Mouse (Mus musculus) hematopoietic stem cell, adult 5-6 weeks (primary cell): ENCODE data around the gene Ptpro. TPM values are rescaled to one million over a fixed set of nuclear protein-coding genes. Genes with fewer than 3 reads are reported as not detected.
"Not testable (repeated sequence)": the region's sequence is repeated elsewhere in the genome, so short reads cannot be mapped to it uniquely, and the experiment has no call there.

Experiments used
- ATAC-seq, 2 experiments: fragments of 125-278 bp in 1 of 2; replicated peaks in 1 of 2; 2 replicates each; pipeline ENCODE4 v1.8.0; 2016 to 2017; ENCODE audit warnings: inconsistent platforms in 2 of 2, mild to moderate bottlenecking in 2 of 2, moderate number of reproducible peaks in 2 of 2, low read depth in 1 of 2, moderate TSS enrichment in 1 of 2; ENCODE audit not compliant: low FRiP score in 2 of 2, poor library complexity in 2 of 2, severe bottlenecking in 2 of 2, insufficient read depth in 1 of 2, low TSS enrichment in 1 of 2
- total RNA-seq: library from RNA; stranded (forward); fragments of 172-1452, 232-1000 nt; gene quantifications from 2 replicates; pipeline ENCODE4 v1.2.3, GENCODE M21; 2017

Ptpro gene
- total RNA-seq, 1 experiment from 2014 or later = 3.1 TPM

DNA sequence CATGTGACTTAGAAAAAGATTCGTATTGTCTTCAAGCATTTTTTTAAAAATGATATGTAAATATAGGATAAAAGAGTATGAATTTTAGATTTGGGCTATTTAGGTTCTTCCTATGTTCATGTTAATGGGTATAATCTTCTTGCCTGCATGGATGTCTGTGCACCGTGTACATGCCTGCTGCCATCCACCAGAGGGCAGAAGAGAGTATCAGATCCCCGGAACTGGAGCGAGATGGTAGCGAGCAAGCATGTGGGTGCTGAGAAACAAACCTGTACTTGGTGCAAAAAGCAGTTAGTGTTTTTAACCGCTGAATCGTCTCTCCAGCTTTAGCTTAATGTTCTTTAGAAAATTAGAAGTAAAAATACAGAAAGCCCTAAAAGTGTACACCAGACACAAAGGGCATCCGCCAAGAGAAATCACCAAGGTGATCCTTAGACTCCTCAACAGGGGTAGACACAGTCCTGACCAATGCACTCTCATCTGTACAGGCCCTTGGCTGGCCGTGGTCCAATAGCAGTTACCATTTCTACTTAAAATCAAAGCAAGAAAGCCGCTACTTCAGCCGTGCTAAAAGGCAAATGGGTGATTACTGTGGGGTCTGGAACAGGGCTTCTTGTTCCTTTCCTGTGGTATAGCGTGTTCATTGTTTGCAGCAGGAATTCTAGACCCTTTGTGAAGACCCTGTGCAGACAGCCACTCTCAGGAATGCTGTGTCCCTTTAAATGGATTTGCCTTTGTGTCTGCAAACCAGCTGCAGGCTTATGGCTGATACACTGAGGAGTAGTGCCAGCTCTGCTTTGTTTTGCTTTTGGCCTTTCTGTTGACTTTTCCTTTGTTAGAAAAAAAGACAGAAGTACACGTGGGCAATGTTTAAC is 162.6 kb downstream of the Ptpro start:
- ATAC-seq = peak; percentile 73 to 78

DNA sequence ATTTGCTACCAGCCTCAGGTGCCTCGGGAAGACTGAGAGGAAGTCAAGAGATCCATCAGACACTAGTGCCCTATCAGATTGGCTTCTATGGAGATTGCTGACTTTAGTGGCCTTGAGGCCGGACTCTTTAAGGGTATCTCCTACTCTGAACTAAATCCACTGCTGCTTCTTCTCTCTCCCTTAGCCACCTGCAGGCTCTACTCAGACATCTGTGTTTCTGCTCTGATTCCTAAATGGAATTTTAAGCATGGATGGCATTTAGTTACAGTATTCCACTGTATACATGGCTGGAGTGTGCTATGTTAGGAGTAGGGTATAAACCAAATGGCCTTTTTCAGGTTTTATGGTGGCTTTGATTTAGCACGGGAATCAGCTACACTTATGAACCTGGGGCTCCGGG is 170.7 kb downstream of the Ptpro start:
- no peak for ATAC-seq

DNA sequence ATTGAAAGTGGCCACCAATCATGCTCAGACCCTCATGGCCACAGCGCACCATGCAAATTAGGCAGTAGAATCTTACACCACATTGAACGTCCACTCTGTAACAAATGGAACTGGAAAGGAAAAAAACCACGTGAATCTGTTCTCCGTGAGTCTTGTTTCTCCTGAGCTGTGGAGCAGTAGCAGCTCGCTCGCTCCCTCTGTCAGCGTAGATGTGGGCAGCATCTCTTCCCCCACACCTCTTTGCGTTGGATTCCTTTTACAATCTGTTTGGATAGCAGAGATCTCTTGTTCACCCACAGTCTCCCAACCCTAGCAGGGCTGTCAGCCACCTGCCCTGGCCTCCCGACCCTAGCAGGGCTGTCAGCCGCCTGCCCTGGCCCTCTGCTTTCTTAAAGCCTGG is 171.7 kb downstream of the Ptpro start:
- no peak for ATAC-seq

DNA sequence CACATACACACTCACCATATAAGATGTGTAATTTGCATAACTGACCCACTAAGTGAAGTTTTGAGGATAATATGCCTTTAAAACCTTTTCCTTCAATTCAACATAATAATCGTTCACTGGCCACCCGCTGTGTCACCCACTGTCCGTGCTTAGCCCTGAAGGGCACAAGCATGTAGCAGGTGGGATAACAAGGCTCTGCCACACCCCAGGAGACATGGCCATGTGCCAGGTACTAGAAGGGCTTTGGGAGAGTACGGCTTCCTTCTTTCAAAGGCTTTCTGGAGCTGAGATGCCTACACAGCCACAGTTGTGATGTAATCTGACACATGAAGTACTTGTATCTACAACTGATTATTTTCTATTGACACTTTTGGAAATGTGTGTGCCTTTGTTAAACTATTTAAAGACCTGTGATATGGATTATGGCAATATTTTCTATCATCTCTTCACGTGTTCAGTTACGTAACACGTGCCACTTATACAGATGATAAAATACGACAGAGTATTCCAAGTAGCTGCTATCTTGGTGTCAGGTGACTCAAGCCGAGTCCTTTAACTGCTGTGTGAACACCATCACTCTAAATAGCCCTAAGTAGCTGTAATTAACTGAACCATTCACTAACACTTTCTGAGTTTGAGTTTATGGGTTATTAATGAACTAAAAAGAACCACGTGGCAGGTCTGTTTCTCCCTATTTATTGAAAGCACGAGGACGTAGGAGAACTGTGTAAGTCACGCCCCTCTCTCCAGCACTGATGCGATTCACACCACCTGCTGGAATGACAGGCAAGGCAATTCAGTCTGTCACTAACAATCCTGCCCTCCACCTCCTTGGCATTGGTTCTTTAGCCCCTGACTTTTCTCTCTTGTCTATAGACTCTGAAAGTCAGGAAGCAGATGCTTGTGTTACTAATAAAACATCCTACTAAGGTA is 173.6 kb downstream of the Ptpro start:
- ATAC-seq = no peak

DNA sequence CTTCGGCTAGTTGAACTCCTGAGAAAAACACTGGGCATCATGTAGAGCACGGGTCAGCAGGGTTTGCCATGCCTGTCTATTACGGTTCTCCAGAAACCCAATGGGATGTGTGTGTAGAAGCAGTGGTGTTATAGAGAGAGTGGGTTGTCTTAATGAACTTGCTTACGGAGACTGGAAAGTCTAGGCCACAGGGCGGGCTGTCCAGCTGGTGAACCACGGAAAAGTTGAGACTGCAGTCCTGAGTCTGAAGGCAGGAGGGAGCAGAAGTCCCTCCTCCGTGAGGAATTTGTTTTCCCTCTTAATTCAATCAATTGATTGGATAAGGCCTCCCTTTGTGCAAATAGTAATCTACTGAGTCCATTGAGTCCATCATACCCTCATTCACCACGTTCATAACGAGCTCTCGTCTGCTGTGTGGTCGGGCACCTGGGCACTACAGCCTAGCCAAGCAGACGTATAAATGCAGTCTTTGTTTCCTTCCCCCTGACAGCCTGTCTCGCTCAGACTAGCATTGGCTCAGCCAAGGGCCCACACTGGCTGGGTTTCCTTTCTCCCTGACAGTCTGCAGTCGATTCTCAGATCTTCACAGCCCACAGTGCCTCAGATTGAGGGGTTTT is 181.5 kb downstream of the Ptpro start:
- peak; percentile 22 to 56; a peak in 1 of 4 replicates for ATAC-seq

DNA sequence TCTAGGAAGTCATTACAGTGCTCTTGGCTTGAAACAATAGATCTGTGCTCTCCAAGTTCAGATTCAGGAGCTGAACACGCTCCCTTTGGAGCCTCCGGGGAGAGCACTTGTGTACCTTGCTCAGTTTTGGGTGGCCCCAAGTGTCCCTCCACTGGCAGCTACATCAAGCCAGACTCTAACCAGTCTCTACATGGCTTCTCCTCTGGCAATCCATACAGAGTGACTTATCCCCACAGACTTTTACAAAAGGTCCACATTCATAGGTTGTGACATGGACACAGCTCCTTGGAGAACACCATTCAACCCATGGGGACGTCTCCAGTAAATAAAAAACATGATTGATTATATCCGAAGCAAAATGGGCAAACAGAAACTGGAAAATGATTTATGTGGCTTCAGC is 185.4 kb downstream of the Ptpro start:
- ATAC-seq = no peak

DNA sequence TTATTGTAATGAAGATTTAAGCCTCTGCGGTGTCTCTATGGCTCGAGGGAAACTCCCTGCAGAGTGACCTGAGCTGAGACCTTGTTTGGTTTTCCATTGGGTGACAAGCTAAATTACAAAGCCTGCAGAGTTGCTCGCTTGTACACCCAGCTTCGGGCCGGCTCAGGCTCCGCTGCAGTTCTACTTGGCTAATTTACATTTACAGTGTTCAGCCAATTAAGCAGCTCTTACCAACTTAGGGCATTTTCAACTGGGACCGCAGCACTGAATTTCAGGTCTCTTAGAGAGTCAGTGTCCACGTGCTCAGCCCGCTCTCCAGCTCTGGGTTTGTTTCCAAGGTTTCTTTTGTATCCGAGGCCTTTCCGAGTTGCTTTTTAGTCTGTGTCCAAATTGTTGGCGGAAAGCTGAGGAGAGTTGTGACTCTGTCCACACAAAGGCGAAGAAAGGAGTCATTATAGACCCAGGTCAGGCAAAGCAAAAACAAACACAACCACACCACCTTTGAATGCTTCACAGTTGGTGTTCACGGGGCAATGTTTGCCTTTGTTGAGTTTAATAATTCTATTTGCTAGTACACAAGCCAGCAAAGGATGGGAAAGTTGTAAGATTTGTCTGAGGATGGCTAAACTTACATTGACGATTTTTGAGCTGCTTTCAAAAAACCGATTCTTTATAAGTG is 185.9 kb downstream of the Ptpro start:
- ATAC-seq = no peak

DNA sequence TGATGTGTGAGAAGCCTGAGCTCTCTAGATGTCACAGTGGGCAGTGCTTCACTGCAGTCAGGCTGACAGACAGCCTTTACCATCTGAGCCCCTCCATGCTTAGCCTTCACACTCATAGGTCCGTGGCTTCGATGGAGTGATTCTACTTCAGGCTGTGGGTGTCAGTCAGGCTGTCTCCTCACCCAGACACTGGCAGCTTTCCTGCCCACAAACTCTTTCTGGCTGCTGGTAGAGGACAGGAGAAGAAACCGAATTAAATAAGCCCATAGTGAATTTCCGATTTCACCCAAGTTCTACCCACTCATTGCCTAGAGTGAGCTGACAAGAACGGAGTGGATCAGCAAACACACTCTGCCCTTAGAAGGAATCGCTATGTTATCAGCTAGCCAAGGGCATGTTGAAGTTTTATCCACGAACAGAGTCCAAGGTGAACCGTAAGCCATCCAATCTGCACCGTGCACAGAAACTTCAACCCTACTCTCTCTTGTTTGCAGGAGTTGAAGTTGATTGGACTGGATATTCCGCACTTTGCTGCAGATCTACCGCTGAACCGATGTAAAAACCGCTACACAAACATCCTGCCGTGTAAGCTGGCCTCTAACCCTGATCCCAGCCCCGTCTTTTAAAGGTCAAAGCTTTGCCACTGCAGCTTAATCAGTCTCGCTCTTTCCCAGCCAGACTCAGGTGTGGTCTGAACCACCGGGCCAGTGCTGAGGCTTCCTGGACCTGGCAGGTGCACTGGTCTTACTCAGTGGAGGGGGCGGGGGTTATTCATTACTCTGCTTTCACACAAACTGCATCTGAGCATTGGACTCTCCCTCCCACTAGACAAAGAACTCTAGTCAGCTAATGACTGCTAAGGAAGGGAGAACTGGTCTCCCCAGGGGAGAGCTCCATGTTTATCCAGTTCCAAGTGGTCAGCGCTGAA is 188.7 kb downstream of the Ptpro start:
- ATAC-seq = no peak

DNA sequence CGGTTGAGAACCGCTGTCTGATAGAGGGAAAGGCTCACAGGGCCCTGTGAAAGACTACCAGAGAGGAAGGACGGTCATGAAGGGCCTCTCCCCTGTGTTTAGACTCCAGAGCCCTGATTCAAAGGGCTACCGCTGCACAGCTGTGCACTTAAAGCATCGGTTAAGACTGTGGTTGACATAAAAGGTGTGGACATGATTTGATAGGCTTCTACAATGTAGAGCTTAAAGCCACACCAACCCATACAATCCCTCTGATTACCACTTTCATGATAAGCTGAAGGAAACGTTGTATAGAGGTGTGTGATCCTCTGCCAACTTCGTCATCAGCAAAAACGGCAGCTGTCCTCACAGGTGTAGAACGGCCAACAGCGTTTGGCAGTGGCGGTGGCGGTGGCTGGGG is 191.0 kb downstream of the Ptpro start:
- ATAC-seq = no peak

DNA sequence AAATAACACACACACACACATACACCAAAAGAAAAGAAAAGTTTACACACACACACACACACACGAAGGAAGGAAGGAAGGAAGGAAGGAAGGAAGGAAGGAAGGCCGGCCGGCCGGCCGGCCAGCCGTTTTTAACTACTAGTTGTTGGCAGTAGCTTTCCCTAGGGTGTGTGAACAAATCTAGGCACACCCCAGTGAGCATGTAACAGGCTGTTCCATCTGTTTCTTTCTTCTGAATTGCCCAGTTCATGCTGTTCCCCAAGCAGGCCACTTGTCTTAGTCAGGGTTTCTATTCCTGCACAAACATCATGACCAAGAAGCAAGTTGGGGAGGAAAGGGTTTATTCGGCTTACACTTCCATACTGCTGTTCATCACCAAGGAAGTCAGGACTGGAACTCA is 194.0 kb downstream of the Ptpro start:
- not testable (repeated sequence) for ATAC-seq

DNA sequence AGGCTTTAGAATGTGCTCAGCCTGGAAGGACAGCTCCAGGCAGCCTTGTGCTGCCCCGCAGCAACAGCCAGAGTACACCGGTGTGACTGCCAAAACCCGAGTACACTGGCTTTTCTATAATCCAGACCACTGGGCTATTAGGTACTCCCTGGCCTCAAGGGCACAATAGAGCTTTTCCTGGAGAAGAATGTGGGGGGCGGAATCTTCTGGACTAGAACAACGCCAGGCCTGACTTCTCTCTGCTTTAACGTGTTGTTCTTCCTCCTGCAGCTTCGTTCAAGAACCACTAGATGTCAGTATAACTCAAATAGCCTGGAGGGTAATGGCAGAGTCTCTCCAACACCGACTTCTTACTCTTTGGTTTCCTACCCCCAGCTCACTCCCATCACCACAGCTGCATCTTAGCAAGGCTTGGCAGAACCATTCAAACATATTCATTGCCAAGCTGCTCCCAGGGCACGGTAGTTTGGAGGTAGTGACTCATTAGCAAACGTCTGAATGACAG is 203.5 kb downstream of the Ptpro start:
- ATAC-seq = peak; percentile 89 to 94

DNA sequence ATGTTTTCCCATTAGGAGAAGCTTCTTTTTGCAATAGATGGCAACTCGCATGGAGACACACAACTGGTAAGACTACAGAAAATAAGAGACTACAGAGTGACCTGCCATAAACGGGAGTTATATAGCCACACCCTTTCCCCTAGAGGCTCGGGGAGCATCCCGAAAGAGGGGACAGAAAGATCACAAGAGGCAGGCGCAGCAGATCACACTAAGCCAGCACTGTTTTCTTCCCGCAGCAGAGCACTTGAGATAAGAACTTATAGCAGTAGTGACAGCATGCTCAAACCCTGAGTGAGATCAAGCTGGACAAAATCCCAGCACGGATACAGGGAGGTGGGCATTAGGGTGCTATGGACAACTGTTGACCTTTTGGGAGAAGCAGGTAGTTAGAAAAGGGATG is 203.9 kb downstream of the Ptpro start:
- ATAC-seq = no peak; a peak in 1 of 4 replicates

DNA sequence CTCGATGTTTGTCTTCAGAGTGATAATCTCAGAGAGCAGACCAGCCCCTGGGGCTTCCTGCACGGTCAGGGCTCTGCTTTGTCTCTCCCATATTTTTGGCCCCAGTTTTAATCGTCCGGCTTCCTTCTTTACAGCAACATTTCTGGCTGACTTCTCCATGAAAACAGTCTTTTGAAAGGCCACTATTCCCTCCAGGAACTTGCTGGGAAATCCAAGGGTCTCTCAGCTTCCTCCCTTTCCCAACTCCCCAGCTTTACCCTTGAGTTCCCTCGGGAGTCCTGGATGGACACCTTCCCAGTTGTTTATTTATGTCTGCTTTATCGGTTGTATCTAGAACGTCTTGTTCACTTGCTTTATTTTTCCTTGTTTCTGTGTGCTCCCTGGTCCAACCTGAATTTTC is 205.1 kb downstream of the Ptpro start:
- no peak for ATAC-seq

DNA sequence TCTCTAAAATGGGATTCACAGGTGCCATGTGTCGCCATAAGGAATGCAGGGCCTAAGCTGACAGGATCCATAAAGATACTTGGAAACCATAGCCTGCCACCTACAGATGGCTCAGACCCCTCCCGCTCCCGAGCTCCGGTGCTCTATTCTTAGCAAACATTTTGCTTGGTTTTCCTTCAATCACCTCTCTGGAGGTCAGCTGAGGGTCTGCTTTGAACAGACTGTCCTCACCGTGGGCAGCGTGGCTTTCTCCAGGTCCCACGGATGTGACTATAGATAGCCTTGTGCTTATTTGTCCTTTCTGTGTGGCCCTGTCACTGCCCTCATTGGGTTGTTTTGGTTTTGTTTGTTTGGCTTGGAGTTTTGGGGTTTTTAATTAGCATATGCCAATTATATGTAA is 206.0 kb downstream of the Ptpro start:
- ATAC-seq = no peak

DNA sequence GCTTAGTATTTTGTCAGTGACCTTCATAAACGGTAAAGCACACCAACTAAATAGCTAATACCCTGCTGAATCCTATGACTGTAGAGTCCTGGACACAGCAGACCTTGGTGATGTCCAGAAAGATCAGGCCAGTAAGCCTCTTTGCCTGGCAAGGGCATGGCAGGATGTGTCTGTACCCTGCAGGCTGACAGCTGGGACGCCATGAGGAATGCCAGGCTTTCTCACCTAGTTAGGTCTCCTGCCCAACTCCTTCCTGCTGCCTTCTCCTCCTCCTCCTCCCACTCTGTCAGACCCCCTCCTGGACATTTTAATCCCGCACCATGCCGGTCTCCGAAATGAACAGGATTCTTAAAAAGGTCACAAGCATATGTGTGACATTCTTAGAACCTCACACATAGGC is 211.7 kb downstream of the Ptpro start:
- ATAC-seq = no peak

DNA sequence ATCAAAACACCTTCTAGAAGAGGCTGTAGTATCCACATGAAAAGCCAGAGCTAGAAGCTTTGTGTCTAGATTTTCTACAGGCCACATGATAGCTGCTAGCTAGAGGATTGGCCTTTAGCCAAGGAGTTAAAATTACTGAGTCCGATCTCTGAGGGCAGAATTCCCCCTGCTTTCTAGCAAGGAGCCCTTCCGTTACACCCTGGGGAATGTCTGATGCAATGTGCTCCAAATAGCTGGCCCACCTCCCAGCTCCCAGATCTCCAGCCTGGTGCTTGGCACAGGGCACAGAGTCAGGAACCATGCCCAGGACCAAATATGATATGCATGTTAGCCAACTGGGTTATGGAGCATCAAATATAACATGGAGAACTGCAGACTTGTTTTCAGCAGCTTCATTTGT is 213.1 kb downstream of the Ptpro start:
- ATAC-seq = no peak
